Mouse (Mus musculus) spleen, adult 2 months (tissue): ENCODE measurements around the gene Slf2. TPM values are rescaled to one million over a fixed set of nuclear protein-coding genes. Genes with fewer than 3 reads are reported as not detected.

Source experiments
- DNase-seq, 2 experiments: peaks; one replicate each; pipeline versions ENCODE4 v3.0.0 to v3.0.0-alpha.2; 2012 to 2021; ENCODE audit warnings: low spot score in 2 of 2, low read depth in 1 of 2
- H3K27ac ChIP-seq: fragments of 200-500 bp; 2 replicates; pipeline ENCODE4 v1.5.1; 2012; ENCODE audit warnings: low read length, inconsistent platforms; ENCODE audit not compliant: insufficient read depth
- H3K27me3 ChIP-seq: fragments of 200-500 bp; 2 replicates; pipeline ENCODE4 v1.6.1; 2012; ENCODE audit warnings: mild to moderate bottlenecking, moderate library complexity, low read length, inconsistent platforms; ENCODE audit not compliant: control insufficient read depth, insufficient read depth
- H3K36me3 ChIP-seq: fragments of 200-500 bp; 2 replicates; pipeline ENCODE4 v1.6.1; 2012; ENCODE audit warnings: mild to moderate bottlenecking, low read length, inconsistent platforms; ENCODE audit not compliant: control insufficient read depth, insufficient read depth
- H3K4me1 ChIP-seq: fragments of 200-500 bp; 2 replicates; pipeline ENCODE4 v1.6.1; 2011; ENCODE audit warnings: inconsistent platforms; ENCODE audit not compliant: control insufficient read depth, insufficient read depth, insufficient read length
- H3K4me3 ChIP-seq: fragments of 200-500 bp; 2 replicates; pipeline ENCODE4 v1.5.1; 2011; ENCODE audit warnings: mild to moderate bottlenecking, inconsistent platforms; ENCODE audit not compliant: insufficient read depth, insufficient read length; ENCODE audit errors: extremely low read depth
- CTCF ChIP-seq: fragments of 200-500 bp; IDR thresholded peaks from 2 replicates; pipeline ENCODE4 v1.5.1; 2011; ENCODE audit warnings: mild to moderate bottlenecking, inconsistent platforms; ENCODE audit not compliant: insufficient read depth, insufficient read length, insufficient replicate concordance; ENCODE audit errors: extremely low read depth
- POLR2A ChIP-seq: fragments of 200-500 bp; IDR thresholded peaks from 2 replicates; pipeline ENCODE4 v1.6.1; 2011; ENCODE audit warnings: low read depth, low read length, inconsistent platforms
- whole genome bisulfite sequencing: fragments of 180-500 bp; shearing (Covaris S2); methylation state at CpG from one replicate; pipeline ENCODE4 v1.1.7; 2018; 5-methylcytosine and 5-hydroxymethylcytosine counted together
- polyA plus RNA-seq: library from polyadenylated mRNA; depleted of rRNA; stranded (reverse); fragments of >200 nt; gene quantifications from 2 replicates; pipeline ENCODE4 v1.2.3, GENCODE M21; 2012

The Slf2 gene
- polyA plus RNA-seq, 1 experiment = 26.8 TPM

- H3K4me1 ChIP-seq = peaks cover 15% of the 10 kb centered on the region; the same call in 1 of the 2 replicates
- peak in 1 of 2 experiments; percentile 17 for DNase-seq
- no peak for TF ChIP-seq CTCF
- no peak for TF ChIP-seq POLR2A
- peak overlapping the region; percentile 58 for H3K27ac ChIP-seq
- WGBS = 0% methylated on average over 16 of the region's 27 CpGs
- H3K27me3 ChIP-seq = peaks cover 11% of the 10 kb centered on the region
- H3K4me3 ChIP-seq = peak overlapping the region; percentile 54
- no peaks in the 10 kb centered on the region for H3K36me3 ChIP-seq
Observed at GRCm38 (mm10) chr19:45017216-45017771, 86.3 kb downstream of the Slf2 start.

DNA sequence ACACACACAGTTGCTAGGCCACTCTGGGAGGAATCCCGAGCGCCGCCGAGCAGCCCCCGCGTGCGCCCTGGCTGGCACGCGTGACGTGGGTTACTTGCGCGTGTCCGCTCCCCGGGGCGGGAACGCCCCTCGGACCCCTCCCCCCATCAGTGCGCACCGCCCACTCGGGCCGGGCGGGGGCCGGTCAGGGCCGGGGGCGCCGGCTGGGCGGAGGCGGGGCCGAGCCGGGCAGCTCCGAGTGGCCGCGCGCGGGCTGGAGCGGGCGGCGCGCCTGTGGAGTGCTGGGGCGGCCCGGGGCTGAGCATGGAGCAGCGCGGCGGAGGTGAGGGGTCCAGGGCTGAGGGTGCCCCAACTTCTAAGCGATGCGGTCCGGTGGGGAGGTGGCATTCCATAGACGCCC lies 87.0 kb downstream of the Slf2 start:
- Histone ChIP-seq H3K27ac (peak overlapping the region; percentile 58; the same call in 1 of the 2 replicates), H3K4me1 (peaks cover 15% of the 10 kb centered on the region; the same call in 1 of the 2 replicates), H3K4me3 (peak overlapping the region; percentile 54), H3K36me3 (no peaks in the 10 kb centered on the region), H3K27me3 (peaks cover 11% of the 10 kb centered on the region)
- DNase-seq = peak in 1 of 2 experiments; percentile 26
- TF ChIP-seq POLR2A = no peak
- no peak for TF ChIP-seq CTCF
- WGBS = 2% methylated on average over 43 of the region's 48 CpGs

DNA sequence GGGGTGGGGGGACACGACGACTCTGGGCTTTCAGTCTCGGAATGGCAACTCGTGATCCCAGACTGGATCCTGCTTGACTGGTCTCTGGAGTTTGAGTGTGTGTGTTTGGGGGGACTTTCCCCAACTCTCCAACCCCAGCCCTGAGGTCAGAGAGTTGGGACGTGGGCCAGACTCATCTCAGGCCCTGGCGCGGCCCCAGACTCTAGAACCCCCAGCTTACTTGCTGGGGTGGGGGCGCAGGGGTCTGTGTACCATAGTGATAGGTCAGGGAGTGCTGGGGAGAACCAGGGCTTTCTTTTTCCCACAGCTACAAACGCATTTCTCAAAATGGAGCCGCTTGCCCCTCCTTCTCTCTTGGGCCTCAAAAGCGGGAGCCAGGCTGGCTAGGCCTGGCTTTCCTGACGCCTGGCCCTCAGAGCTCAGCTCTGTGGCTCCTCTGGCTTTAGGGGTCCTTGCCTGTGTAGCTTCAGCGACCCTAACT lies 87.4 kb downstream of the Slf2 start:
- Histone ChIP-seq H3K4me3 (peak overlapping the region; percentile 54), H3K36me3 (no peaks in the 10 kb centered on the region), H3K4me1 (peaks cover 15% of the 10 kb centered on the region; the same call in 1 of the 2 replicates), H3K27me3 (peaks cover 11% of the 10 kb centered on the region), H3K27ac (peak overlapping the region; percentile 58; the same call in 1 of the 2 replicates)
- no peak for DNase-seq
- 26% methylated on average over 13 of the region's 13 CpGs for WGBS
- TF ChIP-seq CTCF (no peak), POLR2A (no peak)

GRCm38 (mm10) chr19:45020348-45020747 lies 89.4 kb downstream of the Slf2 start:
- Histone ChIP-seq H3K36me3 (no peaks in the 10 kb centered on the region), H3K27ac (no peak overlapping the region), H3K4me1 (peaks cover 9% of the 10 kb centered on the region; the same call in 1 of the 2 replicates), H3K4me3 (no peak overlapping the region), H3K27me3 (peaks cover 11% of the 10 kb centered on the region)
- WGBS = 81% methylated on average over 6 of the region's 6 CpGs
- DNase-seq = no peak
- no peak for TF ChIP-seq POLR2A
- no peak for TF ChIP-seq CTCF

DNA sequence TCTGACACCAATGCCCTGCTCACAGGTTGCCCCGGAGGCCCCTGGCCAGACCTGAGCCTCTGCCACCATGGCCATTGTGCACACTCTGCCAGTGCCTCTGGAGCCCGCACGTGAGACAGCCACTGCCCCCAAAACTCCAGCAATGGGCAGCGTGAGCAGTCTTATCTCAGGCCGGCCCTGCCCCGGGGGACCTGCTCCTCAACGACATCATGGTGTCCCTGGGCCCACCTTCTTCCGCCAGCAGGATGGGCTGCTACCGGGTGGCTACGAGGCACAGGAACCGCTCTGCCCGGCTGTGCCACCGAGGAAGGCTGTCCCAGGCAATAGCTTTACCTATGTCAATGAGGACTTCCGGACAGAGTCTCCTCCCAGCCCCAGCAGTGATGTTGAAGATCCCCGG lies 90.4 kb downstream of the Slf2 start:
- peaks cover 11% of the 10 kb centered on the region for H3K27me3 ChIP-seq
- H3K27ac ChIP-seq = no peak overlapping the region
- DNase-seq = no peak
- H3K36me3 ChIP-seq = no peaks in the 10 kb centered on the region
- WGBS = 86% methylated on average over 15 of the region's 15 CpGs
- TF ChIP-seq CTCF (no peak), POLR2A (no peak)
- peaks cover 5% of the 10 kb centered on the region for H3K4me1 ChIP-seq
- H3K4me3 ChIP-seq = no peak overlapping the region

- Histone ChIP-seq H3K27ac (no peak overlapping the region), H3K27me3 (no peaks in the 10 kb centered on the region), H3K4me3 (no peak overlapping the region), H3K36me3 (no peaks in the 10 kb centered on the region), H3K4me1 (no peaks in the 10 kb centered on the region; the same call in 1 of the 2 replicates)
- DNase-seq = no peak
- 96% methylated on average over 11 of the region's 11 CpGs for WGBS
- TF ChIP-seq CTCF (no peak), POLR2A (no peak)
Observed at GRCm38 (mm10) chr19:45023993-45024392, 93.0 kb downstream of the Slf2 start.

DNA sequence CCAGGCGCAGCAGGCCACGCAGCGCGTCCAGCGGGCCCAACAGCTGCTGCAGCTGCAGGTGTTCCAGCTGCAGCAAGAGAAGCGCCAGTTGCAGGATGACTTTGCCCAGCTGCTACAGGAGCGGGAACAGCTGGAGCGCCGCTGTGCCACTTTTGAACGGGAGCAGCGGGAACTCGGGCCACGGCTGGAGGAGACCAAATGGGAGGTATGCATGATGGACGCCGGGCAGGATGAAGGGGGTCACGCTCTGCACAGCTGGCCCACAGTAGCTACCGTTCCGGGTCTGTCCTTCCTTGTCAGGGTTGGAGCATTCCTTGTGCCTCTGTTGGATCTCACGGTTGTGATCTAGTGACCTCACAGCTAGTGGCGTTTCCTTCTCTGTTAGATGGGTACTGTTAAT lies 93.8 kb downstream of the Slf2 start:
- no peak overlapping the region for H3K27ac ChIP-seq
- no peak overlapping the region for H3K4me3 ChIP-seq
- H3K4me1 ChIP-seq = no peaks in the 10 kb centered on the region; the same call in 1 of the 2 replicates
- TF ChIP-seq CTCF (no peak), POLR2A (no peak)
- 95% methylated on average over 20 of the region's 20 CpGs for WGBS
- H3K27me3 ChIP-seq = no peaks in the 10 kb centered on the region
- H3K36me3 ChIP-seq = no peaks in the 10 kb centered on the region
- no peak for DNase-seq
